Mouse (Mus musculus) intestine, embryonic 15.5 days (tissue): Measurements from ENCODE around the gene Vps26c. TPM values are rescaled to one million over a fixed set of nuclear protein-coding genes. Genes with fewer than 3 reads are reported as not detected.
"Not testable (repeated sequence)": the region's sequence is repeated elsewhere in the genome, so short reads cannot be mapped to it uniquely, and the experiment has no call there.

Source experiments
- ATAC-seq: fragments of 200-750 bp; cut with Nextera tagmentation; 2 replicates; pipeline ENCODE4 v1.8.0; 2017; ENCODE audit warnings: moderate TSS enrichment, moderate library complexity
- H3K27ac ChIP-seq: fragments of 300-500 bp; sonication (generic); 2 replicates; pipeline ENCODE4 v1.5.1; 2015; ENCODE audit warnings: mild to moderate bottlenecking, inconsistent platforms
- H3K27me3 ChIP-seq: fragments of 300-500 bp; sonication (generic); replicated peaks from 2 replicates; pipeline ENCODE4 v1.6.1; 2015; ENCODE audit warnings: inconsistent platforms
- H3K36me3 ChIP-seq: fragments of 300-500 bp; sonication (generic); 2 replicates; pipeline ENCODE4 v1.6.1; 2015; ENCODE audit warnings: inconsistent platforms
- H3K4me1 ChIP-seq: fragments of 300-500 bp; sonication (generic); replicated peaks from 2 replicates; pipeline ENCODE4 v1.6.1; 2015; ENCODE audit warnings: inconsistent platforms
- H3K4me2 ChIP-seq: fragments of 300-500 bp; sonication (generic); replicated peaks from 2 replicates; pipeline ENCODE4 v1.6.1; 2015; ENCODE audit warnings: mild to moderate bottlenecking, inconsistent platforms
- H3K4me3 ChIP-seq: fragments of 300-500 bp; sonication (generic); replicated peaks from 2 replicates; pipeline ENCODE4 v1.5.1; 2015; ENCODE audit warnings: inconsistent platforms
- H3K9ac ChIP-seq: fragments of 300-500 bp; sonication (generic); 2 replicates; pipeline ENCODE4 v1.6.1; 2015; ENCODE audit warnings: inconsistent platforms
- H3K9me3 ChIP-seq: fragments of 300-500 bp; sonication (generic); 2 replicates; pipeline ENCODE4 v1.6.1; 2016; ENCODE audit warnings: inconsistent platforms
- WGBS: fragments of 180-500 bp; shearing (Covaris S2); methylation state at CpG from one replicate; pipeline ENCODE4 v1.1.7; 2015; 5-methylcytosine and 5-hydroxymethylcytosine counted together
- polyA plus RNA-seq: library from polyadenylated mRNA; unstranded; fragments of >200 nt; fragmentation: Nextera tagmentation; extraction: Ambion mirVana; gene quantifications from 2 replicates; pipeline ENCODE4 v1.2.1, GENCODE M21; 2015

Gene Vps26c
- polyA plus RNA-seq, 1 experiment from 2014 or later: 63.1 TPM

DNA sequence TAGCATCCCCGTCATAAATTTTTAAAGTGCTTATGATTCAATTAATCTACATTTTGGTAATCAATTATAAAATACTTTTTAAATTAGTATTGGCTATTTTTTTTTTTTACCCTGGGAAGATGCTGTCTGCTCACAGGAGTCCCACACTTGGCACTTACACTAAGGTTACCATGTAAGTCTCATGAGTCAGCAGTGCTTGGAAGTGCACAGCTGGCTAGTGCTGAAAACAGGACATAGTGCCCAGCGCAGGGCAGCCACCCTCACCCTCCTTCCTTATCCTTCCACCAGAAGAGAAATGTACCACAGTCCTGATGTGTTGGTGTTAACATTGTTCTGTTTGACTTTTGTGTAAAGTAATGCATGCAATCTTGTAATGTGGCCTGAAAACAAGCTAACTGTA is 58.2 kb downstream of the Vps26c start:
- no peak overlapping the region for H3K27ac ChIP-seq
- no peaks in the 10 kb centered on the region for H3K9me3 ChIP-seq
- H3K27me3 ChIP-seq: no peaks in the 10 kb centered on the region
- 91% methylated on average over 2 of the region's 2 CpGs for WGBS
- no peak overlapping the region for H3K9ac ChIP-seq
- ATAC-seq: no peak
- H3K4me3 ChIP-seq: no peak overlapping the region
- peaks cover 27% of the 10 kb centered on the region for H3K36me3 ChIP-seq
- H3K4me2 ChIP-seq: no peak overlapping the region
- no peaks in the 10 kb centered on the region for H3K4me1 ChIP-seq

DNA sequence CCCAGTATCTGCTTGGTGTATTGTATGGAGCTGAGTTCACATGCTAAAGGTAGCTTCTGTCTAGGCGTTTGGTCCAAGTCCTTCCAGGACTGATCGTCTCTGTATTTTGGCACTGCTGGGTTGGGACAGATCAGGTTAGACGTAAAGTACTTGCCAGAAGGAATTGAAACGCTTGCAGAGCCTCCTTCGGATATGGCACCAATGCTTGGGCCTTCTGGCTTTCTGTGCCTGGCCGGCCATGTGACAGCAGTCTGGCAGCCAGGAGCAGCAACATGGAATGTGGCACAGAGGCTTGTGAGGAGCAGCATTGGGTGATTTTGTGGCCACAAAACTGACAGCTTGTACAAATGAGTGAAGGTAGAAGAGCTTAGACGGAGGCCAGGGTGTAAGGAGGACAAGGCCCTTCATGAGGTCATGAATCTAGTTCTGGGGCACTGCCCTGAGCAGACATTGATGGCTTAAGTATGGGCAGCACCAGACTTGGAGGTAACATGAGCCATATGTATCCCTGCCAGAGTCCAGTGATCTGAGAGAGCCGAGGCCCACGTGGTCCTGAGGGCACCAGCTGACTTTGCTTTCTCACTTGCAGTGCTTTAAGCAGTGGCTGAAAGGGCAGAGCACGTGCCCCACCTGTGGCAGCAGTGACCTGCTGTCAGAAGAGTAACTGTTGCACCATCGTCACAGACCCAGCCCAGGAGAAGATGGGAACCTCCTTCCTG is 59.1 kb downstream of the Vps26c start:
- Histone ChIP-seq H3K27me3 (no peaks in the 10 kb centered on the region), H3K4me3 (no peak overlapping the region), H3K4me2 (no peak overlapping the region), H3K4me1 (no peaks in the 10 kb centered on the region), H3K36me3 (peaks cover 34% of the 10 kb centered on the region), H3K9ac (no peak overlapping the region), H3K27ac (no peak overlapping the region), H3K9me3 (no peaks in the 10 kb centered on the region)
- WGBS: 88% methylated on average over 11 of the region's 11 CpGs
- no peak for ATAC-seq

DNA sequence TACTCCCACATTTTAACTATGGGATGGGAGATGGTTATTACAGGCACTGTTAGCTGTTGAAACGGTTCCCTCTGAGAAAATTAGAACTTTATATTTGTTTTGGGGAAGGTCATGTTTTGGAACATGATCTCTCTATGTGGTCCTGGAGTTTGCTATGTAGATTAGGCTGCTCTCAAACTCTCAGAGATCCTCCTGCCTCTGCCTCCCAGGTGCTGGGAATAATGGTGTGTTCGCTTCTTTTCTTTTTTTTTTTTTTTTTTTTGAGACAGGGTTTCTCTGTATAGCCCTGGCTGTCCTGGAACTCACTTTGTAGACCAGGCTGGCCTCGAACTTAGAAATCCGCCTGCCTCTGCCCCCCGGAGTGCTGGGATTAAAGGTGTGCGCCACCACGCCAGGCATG is 60.3 kb downstream of the Vps26c start:
- WGBS: 97% methylated on average over 7 of the region's 7 CpGs
- H3K4me3 ChIP-seq, H3K27ac ChIP-seq, H3K27me3 ChIP-seq, H3K4me2 ChIP-seq, H3K9me3 ChIP-seq, H3K4me1 ChIP-seq, H3K9ac ChIP-seq, ATAC-seq: not testable (repeated sequence)
- peaks cover 43% of the 10 kb centered on the region for H3K36me3 ChIP-seq

DNA sequence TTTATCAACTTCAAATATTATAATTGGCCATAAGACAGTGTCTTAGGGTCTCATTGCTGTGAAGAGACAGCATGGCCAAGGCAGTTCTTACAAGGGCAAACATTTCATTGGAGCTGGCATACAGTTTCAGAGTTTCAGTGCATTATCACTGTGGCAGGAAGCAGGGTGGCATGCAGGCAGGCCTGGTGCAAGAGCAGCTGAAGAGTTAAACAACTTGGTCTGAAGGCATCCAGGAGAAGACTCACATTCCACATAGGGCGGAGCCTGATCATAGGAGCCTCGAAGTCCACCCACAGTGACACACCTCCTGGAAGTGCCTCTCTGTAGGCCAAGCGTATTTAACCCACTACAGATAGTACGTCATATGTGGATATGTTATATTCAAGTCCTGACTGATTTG is 60.7 kb downstream of the Vps26c start:
- Histone ChIP-seq H3K9me3 (no peaks in the 10 kb centered on the region), H3K9ac (no peak overlapping the region), H3K27me3 (no peaks in the 10 kb centered on the region), H3K27ac (no peak overlapping the region), H3K4me1 (no peaks in the 10 kb centered on the region), H3K36me3 (peaks cover 47% of the 10 kb centered on the region), H3K4me3 (no peak overlapping the region), H3K4me2 (no peak overlapping the region)
- 76% methylated on average over 4 of the region's 4 CpGs for WGBS
- ATAC-seq: no peak

DNA sequence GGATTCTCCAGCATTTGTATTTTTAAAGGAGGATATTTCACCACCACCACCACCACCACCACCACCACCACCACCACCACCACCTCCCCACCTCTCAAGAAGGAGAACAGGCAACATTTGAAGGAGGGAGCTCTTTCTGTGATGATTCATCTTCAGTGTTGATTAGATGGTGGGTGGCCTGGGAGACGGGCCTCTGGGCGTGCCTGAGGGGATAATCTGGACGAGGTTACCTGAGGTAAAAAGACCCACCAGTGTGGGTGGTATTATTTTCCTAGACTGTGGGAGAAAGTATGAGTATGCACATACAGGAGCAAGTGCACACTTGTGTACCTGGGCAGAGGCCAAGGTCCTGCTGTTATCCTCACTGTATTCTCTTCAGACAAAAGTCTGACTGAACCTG is 62.6 kb downstream of the Vps26c start:
- no peak for ATAC-seq
- H3K27me3 ChIP-seq: no peaks in the 10 kb centered on the region
- H3K4me3 ChIP-seq: no peak overlapping the region
- H3K36me3 ChIP-seq: peaks cover 57% of the 10 kb centered on the region
- no peaks in the 10 kb centered on the region for H3K4me1 ChIP-seq
- no peaks in the 10 kb centered on the region for H3K9me3 ChIP-seq
- no peak overlapping the region for H3K9ac ChIP-seq
- no peak overlapping the region for H3K27ac ChIP-seq
- H3K4me2 ChIP-seq: no peak overlapping the region
- 87% methylated on average over 3 of the region's 3 CpGs for WGBS

DNA sequence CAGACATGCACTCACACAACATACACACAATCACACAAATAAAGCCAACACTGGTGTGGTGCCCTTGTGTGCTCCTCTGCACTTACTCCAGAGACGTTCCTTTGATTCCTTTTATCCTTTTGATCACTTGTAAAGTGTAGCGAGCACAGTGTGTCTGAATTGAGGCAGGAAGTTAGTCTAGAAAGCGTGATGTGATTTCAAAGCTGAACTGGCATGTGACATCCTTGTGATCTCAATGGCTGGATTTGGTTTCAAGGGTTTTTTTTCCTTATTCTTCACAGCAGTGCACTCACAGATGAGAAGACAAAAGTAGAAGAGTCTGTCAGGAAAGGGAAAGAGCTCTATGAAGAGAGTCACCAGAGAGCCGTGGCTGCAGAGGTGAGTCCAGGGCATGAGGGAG is 72.5 kb downstream of the Vps26c start:
- H3K9ac ChIP-seq: no peak overlapping the region
- ATAC-seq: no peak
- no peak overlapping the region for H3K27ac ChIP-seq
- peaks cover 27% of the 10 kb centered on the region for H3K36me3 ChIP-seq
- no peaks in the 10 kb centered on the region for H3K27me3 ChIP-seq
- H3K4me2 ChIP-seq: no peak overlapping the region
- H3K9me3 ChIP-seq: no peaks in the 10 kb centered on the region
- 68% methylated on average over 4 of the region's 4 CpGs for WGBS
- peaks cover 9% of the 10 kb centered on the region; the same call in 1 of the 2 replicates for H3K4me1 ChIP-seq
- no peak overlapping the region for H3K4me3 ChIP-seq

DNA sequence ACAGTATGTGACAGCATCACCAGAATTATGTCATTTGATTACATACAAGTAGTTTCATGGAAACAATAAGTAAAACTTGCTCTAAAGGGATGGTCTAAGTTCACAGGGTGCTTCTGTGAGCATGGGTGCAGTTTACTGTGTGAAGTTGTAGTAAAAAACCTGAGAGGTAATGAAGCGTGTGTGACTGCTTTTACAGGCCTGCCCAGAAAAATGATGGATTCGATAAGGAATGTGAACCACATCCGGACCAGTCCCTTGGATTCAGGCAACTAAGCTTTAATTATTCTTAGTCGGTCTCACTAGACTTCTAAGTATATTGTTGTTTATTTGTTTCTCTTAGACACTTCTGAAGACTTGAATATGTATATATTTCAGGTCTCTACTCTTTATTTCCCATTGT is 73.9 kb downstream of the Vps26c start:
- Histone ChIP-seq H3K27me3 (no peaks in the 10 kb centered on the region), H3K36me3 (peaks cover 24% of the 10 kb centered on the region), H3K27ac (0 out of 2 replicates have a peak overlapping the region, but pooled peaks have one; percentile 79), H3K4me2 (no peak overlapping the region), H3K9me3 (no peaks in the 10 kb centered on the region), H3K9ac (no peak overlapping the region), H3K4me1 (peaks cover 10% of the 10 kb centered on the region; the same call in 1 of the 2 replicates), H3K4me3 (no peak overlapping the region)
- 76% methylated on average over 4 of the region's 4 CpGs for WGBS
- ATAC-seq: no peak

DNA sequence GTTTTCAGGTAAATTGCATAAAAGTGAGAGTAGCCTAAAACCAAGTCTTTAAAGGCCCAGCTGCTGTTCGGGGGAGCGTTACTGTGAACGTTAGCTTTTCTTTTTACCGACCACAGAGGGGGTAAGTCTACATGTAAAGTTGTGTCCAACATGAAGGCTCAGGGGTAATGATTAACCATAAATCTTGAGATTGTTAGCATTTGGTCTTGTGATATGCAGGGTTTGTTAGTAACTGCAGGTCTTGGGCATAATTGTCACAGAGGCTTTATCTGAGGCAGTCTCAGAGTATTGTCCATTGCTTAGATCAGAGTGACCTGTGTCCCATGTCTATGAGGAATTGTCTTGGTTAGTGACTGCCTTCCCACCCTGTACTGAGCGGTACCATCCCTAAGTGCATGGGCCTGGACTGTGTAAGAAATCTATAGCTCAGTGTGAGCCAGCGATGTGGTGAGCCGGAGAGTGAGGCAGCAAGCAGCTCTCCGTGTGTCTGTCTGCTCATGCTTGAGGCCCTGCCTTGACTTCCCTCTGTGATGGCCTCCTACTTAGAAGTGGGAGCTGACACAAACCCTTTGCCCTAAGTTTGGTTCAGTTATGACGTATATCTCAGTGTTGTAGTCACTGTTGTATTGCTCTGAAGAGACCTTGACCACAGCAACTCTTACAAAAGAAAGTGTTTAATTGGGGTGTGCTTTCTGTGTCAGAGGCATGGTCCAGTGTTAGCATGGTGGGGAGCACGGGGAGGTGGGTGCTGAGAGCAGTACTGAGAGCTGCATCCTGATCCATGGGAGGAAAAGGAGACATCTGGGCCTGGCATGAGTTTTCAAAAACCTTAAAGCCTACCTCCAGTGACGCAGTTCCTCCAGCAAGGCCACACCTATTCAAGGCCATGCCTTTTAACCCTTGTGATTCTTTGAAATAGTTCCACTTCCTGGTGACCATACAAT is 74.8 kb downstream of the Vps26c start:
- H3K4me1 ChIP-seq: peaks cover 10% of the 10 kb centered on the region; the same call in 1 of the 2 replicates
- H3K27ac ChIP-seq: peak overlapping the region; percentile 79
- H3K9me3 ChIP-seq: no peaks in the 10 kb centered on the region
- 0 out of 2 replicates have a peak overlapping the region, but pooled peaks have one; percentile 11 for H3K4me2 ChIP-seq
- H3K27me3 ChIP-seq: no peaks in the 10 kb centered on the region
- peaks cover 19% of the 10 kb centered on the region for H3K36me3 ChIP-seq
- H3K4me3 ChIP-seq: no peak overlapping the region
- WGBS: 68% methylated on average over 11 of the region's 11 CpGs
- H3K9ac ChIP-seq: no peak overlapping the region
- peak; percentile 76 for ATAC-seq

DNA sequence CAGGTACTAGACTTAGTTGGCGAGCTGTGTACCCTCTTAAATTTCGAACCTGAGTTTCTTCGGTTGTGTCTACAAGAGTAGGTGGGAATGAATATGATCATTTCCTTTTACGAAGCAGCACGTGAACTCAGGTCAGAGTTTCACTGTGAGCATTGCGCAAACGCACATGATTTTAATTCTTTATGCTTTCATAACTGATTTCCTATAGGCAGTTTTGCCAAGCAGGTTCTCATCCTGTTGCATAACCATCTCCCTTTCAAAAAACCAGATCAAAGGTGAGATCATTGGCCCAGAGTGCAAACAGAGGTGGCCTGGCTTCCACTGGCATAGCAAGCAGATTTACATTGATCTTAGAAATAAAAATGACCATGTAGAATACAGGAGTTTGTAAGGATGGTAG is 77.0 kb downstream of the Vps26c start:
- WGBS: 85% methylated on average over 7 of the region's 7 CpGs
- H3K9me3 ChIP-seq: no peaks in the 10 kb centered on the region
- ATAC-seq: peak; percentile 52
- peak overlapping the region; percentile 70; the same call in 1 of the 2 replicates for H3K27ac ChIP-seq
- peaks cover 12% of the 10 kb centered on the region; the same call in 1 of the 2 replicates for H3K4me1 ChIP-seq
- no peak overlapping the region for H3K4me2 ChIP-seq
- H3K27me3 ChIP-seq: no peaks in the 10 kb centered on the region
- H3K9ac ChIP-seq: no peak overlapping the region
- no peak overlapping the region for H3K4me3 ChIP-seq
- H3K36me3 ChIP-seq: peaks cover 19% of the 10 kb centered on the region

DNA sequence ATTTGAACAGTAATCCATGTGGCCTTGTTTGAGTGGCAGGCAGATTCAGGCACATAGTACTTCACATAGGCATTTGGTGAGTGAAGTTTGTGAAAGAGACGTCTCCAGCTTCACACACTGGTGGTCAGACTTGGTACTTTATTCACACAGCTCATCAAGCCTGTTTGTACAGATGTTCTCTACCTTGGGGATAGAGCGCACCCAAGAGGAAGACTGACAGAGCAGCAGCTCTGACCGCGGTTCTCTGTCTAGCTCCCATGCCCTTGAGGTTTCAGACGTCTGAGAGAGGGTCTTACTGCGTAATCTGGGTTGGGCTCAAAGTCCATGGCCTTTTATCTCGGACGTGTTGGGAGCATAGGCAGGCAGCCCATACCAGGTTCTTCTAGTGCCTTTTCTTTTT is 77.5 kb downstream of the Vps26c start:
- Histone ChIP-seq H3K4me3 (no peak overlapping the region), H3K9me3 (no peaks in the 10 kb centered on the region), H3K9ac (no peak overlapping the region), H3K4me1 (peaks cover 12% of the 10 kb centered on the region; the same call in 1 of the 2 replicates), H3K27ac (peak overlapping the region; percentile 70), H3K27me3 (no peaks in the 10 kb centered on the region), H3K4me2 (no peak overlapping the region), H3K36me3 (peaks cover 19% of the 10 kb centered on the region)
- ATAC-seq: peak; percentile 56
- WGBS: 75% methylated on average over 8 of the region's 8 CpGs
